Mouse (Mus musculus) stomach, adult 2 months (tissue): Measurements from ENCODE around the gene Rpa2. TPM values are rescaled to one million over a fixed set of nuclear protein-coding genes. Genes with fewer than 3 reads are reported as not detected.

ENCODE experiments used
- polyA plus RNA-seq: library from polyadenylated mRNA; depleted of rRNA; stranded (reverse); fragments of >200 nt; gene quantifications from 2 replicates; pipeline ENCODE4 v1.2.3, GENCODE M21; 2012; rRNA removed

Rpa2 gene
- polyA plus RNA-seq: 3.6 and 5.2 TPM in 2 replicates

GRCm38 (mm10) chr4:132767914-132768876, at the start of gene Rpa2:
Rpa2 (plus strand) TSS chr4:132768332.

GRCm38 (mm10) chr4:132732148-132732684, 35.9 kb upstream of the Rpa2 start, which contains the start of gene Xkr8:
Xkr8 (minus strand) TSS chr4:132732546.

GRCm38 (mm10) chr4:132756974-132757373, 11.2 kb upstream of the Rpa2 start, which contains the start of gene Smpdl3b:
Smpdl3b (minus strand) TSS chr4:132757252.

GRCm38 (mm10) chr4:132796196-132796886, 28.2 kb downstream of the Rpa2 start, which contains the start of gene Themis2:
Themis2 (minus strand) TSS chr4:132796387.

Other genes with a start within 250 kb of the Rpa2 start
- 28.1 and 28.3 TPM in 2 replicates for gene Atpif1, start 234.7 kb upstream of the Rpa2 start, polyA plus RNA-seq
- gene Dnajc8, start 232.8 kb upstream of the Rpa2 start, polyA plus RNA-seq: 4.8 and 7.3 TPM in 2 replicates
- gene Ptafr, start 204.3 kb upstream of the Rpa2 start, polyA plus RNA-seq: 1.6 and 1.9 TPM in 2 replicates
- gene Eya3, start 129.3 kb upstream of the Rpa2 start, polyA plus RNA-seq: 7.4 and 8.8 TPM in 2 replicates
- 1.2 and 3.0 TPM in 2 replicates for gene Xkr8, start 35.8 kb upstream of the Rpa2 start, polyA plus RNA-seq
- 3.9 and 5.0 TPM in 2 replicates for gene Smpdl3b, start 11.1 kb upstream of the Rpa2 start, polyA plus RNA-seq
- gene Themis2, start 28.1 kb downstream of the Rpa2 start, polyA plus RNA-seq: 1.2 and 1.4 TPM in 2 replicates
- gene Ppp1r8, start 74.8 kb downstream of the Rpa2 start, polyA plus RNA-seq: 6.9 and 8.4 TPM in 2 replicates
- 7.6 and 8.7 TPM in 2 replicates for gene Stx12, start 116.2 kb downstream of the Rpa2 start, polyA plus RNA-seq
- gene Fam76a, start 154.2 kb downstream of the Rpa2 start, polyA plus RNA-seq: 4.5 and 5.3 TPM in 2 replicates
- 0.51 and 0.85 TPM in 2 replicates for gene Fgr, start 205.8 kb downstream of the Rpa2 start, polyA plus RNA-seq
- gene Ahdc1, start 242.9 kb downstream of the Rpa2 start, polyA plus RNA-seq: 16.2 and 18.2 TPM in 2 replicates